Mouse (Mus musculus) hindbrain, embryonic 15.5 days (tissue): ENCODE data around the gene Cpxm1. TPM values are rescaled to one million over a fixed set of nuclear protein-coding genes. Genes with fewer than 3 reads are reported as not detected.
A peak's percentile ranks its signal among the peaks of the same experiment; 100 is the strongest.

Source experiments
- ATAC-seq: fragments of 200-750 bp; cut with Nextera tagmentation; 2 replicates; pipeline ENCODE4 v1.8.0; 2017; ENCODE audit warnings: low read depth, moderate number of reproducible peaks, moderate TSS enrichment; ENCODE audit not compliant: low FRiP score
- H3K27ac ChIP-seq: fragments of 300-500 bp; sonication (generic); replicated peaks from 2 replicates; pipeline ENCODE4 v1.5.1; 2015; ENCODE audit warnings: mild to moderate bottlenecking, inconsistent platforms
- H3K27me3 ChIP-seq: fragments of 300-500 bp; sonication (generic); 2 replicates; pipeline ENCODE4 v1.6.1; 2015; ENCODE audit warnings: control low read depth, inconsistent platforms
- H3K36me3 ChIP-seq: fragments of 300-500 bp; sonication (generic); 2 replicates; pipeline ENCODE4 v1.6.1; 2015; ENCODE audit warnings: control low read depth, inconsistent platforms
- H3K4me1 ChIP-seq: fragments of 300-500 bp; sonication (generic); replicated peaks from 2 replicates; pipeline ENCODE4 v1.6.1; 2015; ENCODE audit warnings: control low read depth, inconsistent platforms
- H3K4me2 ChIP-seq: fragments of 300-500 bp; sonication (generic); 2 replicates; pipeline ENCODE4 v1.6.1; 2015; ENCODE audit warnings: moderate library complexity, mild to moderate bottlenecking, inconsistent platforms
- H3K4me3 ChIP-seq: fragments of 300-500 bp; sonication (generic); 2 replicates; pipeline ENCODE4 v1.5.1; 2015; ENCODE audit warnings: mild to moderate bottlenecking, inconsistent platforms
- H3K9ac ChIP-seq: fragments of 300-500 bp; sonication (generic); 2 replicates; pipeline ENCODE4 v1.6.1; 2015; ENCODE audit warnings: inconsistent platforms
- H3K9me3 ChIP-seq: fragments of 300-500 bp; sonication (generic); 2 replicates; pipeline ENCODE4 v1.6.1; 2016; ENCODE audit warnings: control low read depth, inconsistent platforms
- WGBS: fragments of 180-500 bp; shearing (Covaris S2); methylation state at CpG from one replicate; pipeline ENCODE4 v1.1.7; 2015; 5-methylcytosine and 5-hydroxymethylcytosine counted together
- polyA plus RNA-seq: library from polyadenylated mRNA; unstranded; fragments of >200 nt; fragmentation: Nextera tagmentation; extraction: Ambion mirVana; gene quantifications from 2 replicates; pipeline ENCODE4 v1.2.1, GENCODE M21; 2015

The Cpxm1 gene
- polyA plus RNA-seq, 1 experiment from 2014 or later, result 29.0 TPM

DNA sequence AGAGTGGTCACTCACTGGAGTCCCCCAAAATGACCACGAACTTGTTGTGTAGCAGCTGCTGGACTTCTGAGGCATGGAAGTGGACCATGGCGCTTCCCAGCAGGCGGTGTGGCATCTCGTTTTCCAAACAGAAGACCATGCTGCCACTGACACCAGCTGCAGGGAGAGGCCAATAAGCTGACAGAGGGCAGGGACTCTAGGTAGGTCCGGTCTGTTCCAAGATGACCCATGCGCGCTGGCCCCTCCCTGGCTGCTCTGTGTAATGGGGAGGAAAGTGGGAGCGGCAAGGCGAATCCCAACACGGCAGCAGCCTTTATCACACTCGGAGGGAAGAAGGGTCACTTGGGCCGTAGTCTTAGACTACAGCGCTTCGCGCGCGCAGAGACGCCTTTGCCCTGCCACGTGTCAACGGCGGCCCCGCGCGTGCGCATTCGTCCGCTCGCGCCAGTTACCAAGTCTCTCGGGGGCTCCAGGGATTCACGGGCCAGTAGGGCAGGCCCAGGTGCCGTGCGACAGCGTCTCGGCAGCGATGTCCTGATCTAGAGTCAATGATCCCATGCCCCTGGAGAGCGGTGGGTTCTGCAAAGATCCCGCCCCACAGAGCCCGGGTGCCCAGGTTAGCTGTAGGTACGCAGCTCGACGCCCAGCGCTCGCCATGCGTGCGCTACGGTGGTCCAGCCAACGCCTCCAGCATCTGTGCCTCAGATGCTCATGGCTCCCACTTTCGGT lies 26.2 kb upstream of the Cpxm1 start:
- Histone ChIP-seq H3K27ac (peak overlapping the region; percentile 98), H3K4me1 (peaks cover 51% of the 10 kb centered on the region), H3K36me3 (0 out of 2 replicates have a peak, but pooled peaks cover 6% of the 10 kb centered on the region), H3K4me3 (peak overlapping the region; percentile 96), H3K9ac (peak overlapping the region; percentile 88), H3K4me2 (peak overlapping the region; percentile 78), H3K27me3 (no peaks in the 10 kb centered on the region), H3K9me3 (no peaks in the 10 kb centered on the region)
- 15% methylated on average over 49 of the region's 49 CpGs for WGBS
- ATAC-seq, result peak; percentile 84

DNA sequence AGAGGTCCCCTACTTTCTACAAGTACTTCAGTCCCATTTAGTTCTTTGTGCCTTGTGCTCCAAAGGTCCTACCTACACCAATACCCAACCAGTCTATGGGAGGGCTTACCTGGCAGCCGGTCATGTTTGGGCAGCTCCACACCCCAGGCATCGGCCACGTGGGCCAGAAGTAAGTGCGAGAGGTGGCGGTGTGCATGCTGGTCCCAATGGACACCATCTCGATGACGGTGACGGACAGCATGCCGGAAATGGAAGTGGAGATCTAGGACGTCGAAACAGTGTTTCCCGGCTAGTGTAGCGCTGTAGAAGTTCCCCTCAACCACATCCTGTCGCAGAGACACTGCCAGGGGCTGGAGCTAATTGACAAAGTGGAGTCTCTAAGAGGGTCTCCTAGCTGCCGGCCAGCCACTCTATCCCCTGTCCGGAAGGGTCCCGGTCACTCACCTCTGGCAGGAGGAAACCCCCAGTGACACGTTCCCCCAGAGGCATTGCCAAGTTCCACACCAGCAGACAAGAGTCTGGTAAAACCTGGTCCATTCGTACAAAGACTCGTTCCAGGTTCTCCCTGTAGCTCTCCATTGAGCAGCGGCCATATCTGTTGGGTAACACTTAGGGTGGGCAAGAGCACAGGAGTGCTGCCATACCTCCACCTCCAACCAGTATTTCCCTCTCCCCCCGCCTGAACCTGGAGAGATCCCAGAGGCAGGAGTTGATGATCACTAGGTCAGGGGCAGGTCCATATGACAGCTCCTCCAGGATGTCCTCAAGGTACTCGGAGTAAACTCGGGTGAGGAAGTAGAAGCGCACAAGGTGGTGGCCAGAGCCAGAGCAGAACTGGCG lies 24.6 kb upstream of the Cpxm1 start:
- Histone ChIP-seq H3K9ac (no peak overlapping the region), H3K4me2 (no peak overlapping the region), H3K36me3 (0 out of 2 replicates have a peak, but pooled peaks cover 6% of the 10 kb centered on the region), H3K27me3 (no peaks in the 10 kb centered on the region), H3K4me3 (no peak overlapping the region), H3K9me3 (no peaks in the 10 kb centered on the region), H3K27ac (no peak overlapping the region), H3K4me1 (peaks cover 51% of the 10 kb centered on the region)
- WGBS, result 95% methylated on average over 26 of the region's 26 CpGs
- no peak for ATAC-seq

DNA sequence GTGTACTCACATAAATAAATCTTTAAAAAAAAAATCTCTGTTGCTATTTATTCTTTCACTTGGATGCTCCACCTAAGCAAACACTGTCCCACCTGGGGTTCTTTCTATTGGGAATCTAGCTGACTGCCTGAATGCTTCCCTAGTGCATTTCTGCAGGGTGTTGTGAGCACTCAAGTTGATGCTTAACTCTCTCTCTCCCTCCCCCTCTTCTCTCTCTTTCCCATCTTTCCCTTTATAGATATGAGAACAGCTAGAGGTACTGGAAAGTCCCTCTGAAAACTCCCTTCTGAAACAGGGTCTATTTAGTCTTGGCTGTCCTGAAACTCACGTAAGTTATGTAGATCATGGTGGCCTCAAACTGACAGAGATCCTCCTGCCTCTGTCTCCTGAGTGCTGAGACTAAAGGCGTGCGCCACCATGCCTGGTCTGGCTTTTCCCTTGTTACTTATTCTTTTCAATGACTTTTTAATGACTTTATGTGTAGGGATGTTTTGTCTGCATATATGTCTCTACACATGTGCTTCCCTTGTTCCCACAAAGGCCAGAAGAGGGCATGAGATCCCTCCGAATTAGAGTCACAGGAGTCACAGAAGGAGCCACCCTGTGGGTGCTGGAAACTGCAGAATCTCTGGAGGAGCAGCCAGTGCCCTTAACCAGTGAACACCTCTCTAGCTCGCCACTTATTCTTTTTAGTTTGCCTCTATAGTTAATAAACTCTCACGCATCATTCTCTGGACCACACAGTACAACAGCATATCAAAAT lies 16.9 kb upstream of the Cpxm1 start:
- Histone ChIP-seq H3K4me3 (no peak overlapping the region), H3K9me3 (no peaks in the 10 kb centered on the region), H3K36me3 (0 out of 2 replicates have a peak, but pooled peaks cover 4% of the 10 kb centered on the region), H3K9ac (no peak overlapping the region), H3K27me3 (no peaks in the 10 kb centered on the region), H3K4me2 (no peak overlapping the region), H3K4me1 (0 out of 2 replicates have a peak, but pooled peaks cover under 1% of the 10 kb centered on the region), H3K27ac (no peak overlapping the region)
- no peak for ATAC-seq
- WGBS, result 81% methylated on average over 6 of the region's 6 CpGs

DNA sequence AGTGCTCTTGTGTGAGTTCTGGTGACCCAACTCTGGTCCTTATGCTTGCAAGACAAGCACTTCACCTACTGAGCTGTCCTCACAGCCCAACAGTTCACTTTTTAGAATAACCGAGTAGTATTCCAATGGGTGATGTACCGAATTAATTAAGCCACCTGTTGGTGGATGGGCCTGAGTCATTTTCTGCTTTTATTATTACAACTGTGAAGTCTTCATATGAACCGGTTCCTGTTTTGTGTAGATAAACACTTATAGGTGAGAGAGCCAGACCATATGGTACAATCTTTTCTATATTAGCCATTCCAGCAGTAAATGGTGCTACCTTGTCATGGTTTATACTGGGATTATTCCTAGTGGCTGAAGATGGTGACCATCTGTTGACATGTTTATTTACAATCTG lies 15.4 kb upstream of the Cpxm1 start:
- WGBS, result 86% methylated on average over 3 of the region's 3 CpGs
- Histone ChIP-seq H3K27ac (no peak overlapping the region), H3K4me3 (no peak overlapping the region), H3K36me3 (no peaks in the 10 kb centered on the region), H3K4me1 (0 out of 2 replicates have a peak, but pooled peaks cover 4% of the 10 kb centered on the region), H3K4me2 (no peak overlapping the region), H3K9me3 (no peaks in the 10 kb centered on the region), H3K9ac (no peak overlapping the region), H3K27me3 (no peaks in the 10 kb centered on the region)
- ATAC-seq, result no peak

DNA sequence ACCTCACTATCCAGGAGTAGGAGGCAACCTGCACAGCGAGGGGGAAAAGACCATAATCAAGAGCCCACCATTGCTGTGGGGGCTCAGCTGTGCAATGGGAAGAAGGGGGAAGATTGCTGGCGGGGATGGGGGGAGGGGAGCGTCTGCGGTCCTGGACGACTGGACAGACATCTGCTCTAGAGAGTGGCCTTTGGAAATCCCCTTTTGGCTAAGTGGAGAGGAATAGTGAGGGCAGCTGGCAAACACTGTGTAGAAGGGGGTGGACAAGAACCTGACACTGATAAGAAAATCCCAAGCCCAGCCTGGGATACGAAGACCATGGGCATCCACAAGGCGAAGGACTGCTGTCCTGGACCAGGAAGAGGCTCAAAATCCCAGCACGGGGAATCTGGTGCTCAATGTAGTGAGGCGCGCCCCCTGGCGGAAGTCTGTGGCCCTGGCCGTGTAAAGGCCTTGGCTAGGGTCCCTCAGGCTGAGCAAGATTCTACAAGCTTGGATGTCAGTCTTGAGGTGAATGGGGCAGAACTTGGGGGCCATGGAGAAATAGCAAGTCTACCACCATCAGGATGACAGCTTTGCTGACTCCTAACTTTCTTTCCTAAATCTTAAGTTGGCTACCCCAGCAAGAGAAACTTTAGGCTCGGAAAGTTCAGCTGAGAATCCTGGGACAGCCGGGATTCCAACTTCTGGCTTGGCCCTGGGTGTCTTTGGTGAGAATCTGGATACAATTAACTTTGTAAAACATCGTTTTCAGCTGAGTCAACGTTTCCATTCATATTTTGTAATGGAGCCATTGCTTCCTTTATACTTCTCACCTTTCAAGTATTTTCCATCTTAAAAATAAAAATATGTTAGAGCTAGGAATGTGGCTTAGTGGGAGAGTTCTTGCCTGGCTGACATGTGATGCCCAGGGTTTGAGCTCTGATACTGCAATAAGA lies 14.5 kb upstream of the Cpxm1 start:
- Histone ChIP-seq H3K27me3 (no peaks in the 10 kb centered on the region), H3K36me3 (no peaks in the 10 kb centered on the region), H3K9me3 (no peaks in the 10 kb centered on the region), H3K4me1 (0 out of 2 replicates have a peak, but pooled peaks cover 4% of the 10 kb centered on the region), H3K4me3 (no peak overlapping the region), H3K9ac (no peak overlapping the region), H3K27ac (no peak overlapping the region), H3K4me2 (no peak overlapping the region)
- ATAC-seq, result no peak
- WGBS, result 35% methylated on average over 16 of the region's 16 CpGs

DNA sequence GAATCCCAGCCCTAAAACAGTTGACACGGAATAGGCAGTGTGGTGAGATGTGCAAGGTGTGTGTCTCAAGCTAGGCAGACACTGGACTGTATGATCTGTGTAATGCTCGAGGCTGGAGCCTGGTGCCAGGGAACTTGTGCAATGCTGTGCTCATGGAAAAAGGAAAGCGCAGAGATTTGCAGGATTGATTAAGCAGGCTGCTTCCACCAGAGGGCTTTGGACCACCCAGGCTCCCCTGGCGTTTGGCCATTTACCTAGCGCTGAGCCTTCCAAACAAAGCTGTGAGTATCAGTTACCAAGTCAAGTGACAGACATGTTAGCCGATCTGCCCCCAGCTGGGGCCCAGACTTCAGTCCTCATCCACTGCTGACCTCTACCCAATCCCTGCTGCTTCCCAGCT lies 10.8 kb upstream of the Cpxm1 start:
- no peak overlapping the region for H3K9ac ChIP-seq
- H3K4me1 ChIP-seq, result 0 out of 2 replicates have a peak, but pooled peaks cover 4% of the 10 kb centered on the region
- 22% methylated on average over 6 of the region's 6 CpGs for WGBS
- H3K4me2 ChIP-seq, result no peak overlapping the region
- H3K9me3 ChIP-seq, result no peaks in the 10 kb centered on the region
- H3K27ac ChIP-seq, result no peak overlapping the region
- no peak overlapping the region for H3K4me3 ChIP-seq
- no peak for ATAC-seq
- no peaks in the 10 kb centered on the region for H3K36me3 ChIP-seq
- H3K27me3 ChIP-seq, result no peaks in the 10 kb centered on the region

DNA sequence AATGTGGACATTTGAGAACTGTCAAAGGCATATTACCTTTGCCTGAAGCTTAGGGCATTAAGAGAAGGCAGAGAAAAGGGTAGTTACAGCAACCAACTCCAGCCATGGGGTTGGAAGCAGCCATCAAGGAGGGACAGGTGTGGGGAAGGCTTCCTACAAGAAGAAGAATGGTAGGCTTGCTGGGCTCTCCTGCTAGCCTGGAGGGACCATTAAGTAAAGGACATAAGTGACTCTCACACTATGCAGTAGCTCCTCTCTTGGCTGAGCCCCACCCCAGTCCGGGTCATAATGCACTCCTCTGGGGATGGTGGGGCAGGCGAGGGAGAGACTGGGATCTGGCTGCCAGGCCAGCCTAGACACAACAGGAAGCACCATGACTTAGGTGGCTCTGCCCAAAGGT lies 8.8 kb upstream of the Cpxm1 start, which contains the start of gene Tmem239:
TSS of gene Tmem239 (plus strand) at position 301 of the 400 bp plus-strand sequence.
- H3K27ac ChIP-seq, result no peak within 1 kb of the TSS
- no peaks in the 10 kb centered on the region for H3K27me3 ChIP-seq
- ATAC-seq, result no peak
- no peaks in the 10 kb centered on the region for H3K9me3 ChIP-seq
- H3K36me3 ChIP-seq, result no peaks in the 10 kb centered on the region
- no peak within 1 kb of the TSS for H3K4me3 ChIP-seq
- no peak within 1 kb of the TSS for H3K4me2 ChIP-seq
- H3K4me1 ChIP-seq, result 0 out of 2 replicates have a peak, but pooled peaks cover 4% of the 10 kb centered on the region
- 66% methylated on average over 2 of the region's 2 CpGs for WGBS
- H3K9ac ChIP-seq, result no peak within 1 kb of the TSS

DNA sequence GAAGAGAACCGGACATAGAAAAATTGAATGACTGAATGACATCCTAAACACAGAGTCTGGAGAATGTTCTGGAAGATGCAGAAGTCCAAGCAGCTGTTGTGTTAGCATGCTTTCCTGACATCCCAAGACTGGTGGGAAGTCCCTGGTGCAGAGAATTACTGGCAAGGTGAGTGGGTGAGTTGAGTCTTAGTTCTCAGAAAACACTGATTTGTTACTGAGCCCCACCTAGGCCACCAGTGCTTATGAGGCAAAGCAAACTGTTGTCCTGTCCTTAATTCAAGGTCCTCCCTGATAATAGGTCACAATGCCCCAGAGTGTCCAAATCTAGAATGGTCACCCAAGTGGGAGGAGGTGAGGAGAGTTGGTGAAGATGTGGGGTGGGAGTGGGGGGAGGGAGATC lies 7.6 kb upstream of the Cpxm1 start, which contains the start of the genes Gm28372 and 1700020A23Rik:
TSS of gene Gm28372 (plus strand) at position 301 of the 400 bp plus-strand sequence.
TSS of gene 1700020A23Rik (plus strand) at position 321 of the 400 bp plus-strand sequence.
- Histone ChIP-seq H3K9me3 (no peaks in the 10 kb centered on the region), H3K36me3 (no peaks in the 10 kb centered on the region), H3K27ac (no peak within 1 kb of the TSS), H3K27me3 (no peaks in the 10 kb centered on the region), H3K9ac (no peak within 1 kb of the TSS), H3K4me3 (no peak within 1 kb of the TSS), H3K4me1 (0 out of 2 replicates have a peak, but pooled peaks cover 4% of the 10 kb centered on the region), H3K4me2 (no peak within 1 kb of the TSS)
- no peak for ATAC-seq
- 92% methylated on average over 1 of the region's 1 CpGs for WGBS

DNA sequence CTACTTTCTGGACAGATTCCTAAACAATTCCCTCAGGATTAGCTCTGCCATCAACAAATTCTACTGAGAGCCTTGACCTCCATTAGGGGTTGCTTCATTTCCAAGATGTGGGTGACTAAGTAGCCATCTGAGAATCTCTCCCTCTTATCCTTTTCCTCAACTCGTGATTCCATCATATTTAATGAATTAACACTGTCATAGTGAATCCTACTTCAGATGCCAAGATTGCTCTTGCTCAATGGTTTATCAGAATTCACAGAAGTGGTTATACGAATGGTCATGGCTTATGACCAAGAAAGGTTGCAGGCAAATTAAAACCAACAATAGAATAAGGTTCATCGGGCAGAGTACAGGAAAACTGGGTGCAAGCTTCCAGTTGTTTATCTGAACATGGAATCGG lies 4.5 kb upstream of the Cpxm1 start:
- H3K4me3 ChIP-seq, result no peak overlapping the region
- no peak for ATAC-seq
- 84% methylated on average over 4 of the region's 4 CpGs for WGBS
- H3K36me3 ChIP-seq, result no peaks in the 10 kb centered on the region
- H3K27me3 ChIP-seq, result no peaks in the 10 kb centered on the region
- no peak overlapping the region for H3K4me2 ChIP-seq
- H3K4me1 ChIP-seq, result peaks cover 13% of the 10 kb centered on the region
- H3K9me3 ChIP-seq, result no peaks in the 10 kb centered on the region
- H3K9ac ChIP-seq, result no peak overlapping the region
- no peak overlapping the region for H3K27ac ChIP-seq

DNA sequence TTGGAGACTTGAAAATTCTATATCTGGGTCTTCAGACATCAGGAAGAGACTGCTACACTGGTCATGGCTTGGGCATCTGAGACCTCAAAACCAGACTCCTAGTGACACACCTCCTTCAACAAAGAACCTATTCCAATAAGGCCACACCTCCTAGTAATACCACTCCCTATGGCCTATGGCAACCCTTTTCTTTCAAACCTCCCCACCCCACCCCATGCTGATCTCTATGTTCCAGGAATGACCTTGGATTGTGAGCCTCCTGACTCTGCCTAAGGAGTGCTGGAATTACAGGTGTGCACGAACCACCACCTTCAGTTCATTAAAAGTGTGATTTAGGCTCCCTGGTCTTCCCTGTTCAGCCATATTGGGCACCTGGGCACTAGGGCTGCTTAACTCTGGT lies 2.7 kb upstream of the Cpxm1 start:
- H3K4me1 ChIP-seq, result peaks cover 16% of the 10 kb centered on the region
- no peaks in the 10 kb centered on the region for H3K36me3 ChIP-seq
- no peak overlapping the region for H3K27ac ChIP-seq
- ATAC-seq, result no peak
- H3K27me3 ChIP-seq, result no peaks in the 10 kb centered on the region
- no peaks in the 10 kb centered on the region for H3K9me3 ChIP-seq
- no peak overlapping the region for H3K4me2 ChIP-seq
- WGBS, result 97% methylated on average over 1 of the region's 1 CpGs
- no peak overlapping the region for H3K9ac ChIP-seq
- H3K4me3 ChIP-seq, result no peak overlapping the region

DNA sequence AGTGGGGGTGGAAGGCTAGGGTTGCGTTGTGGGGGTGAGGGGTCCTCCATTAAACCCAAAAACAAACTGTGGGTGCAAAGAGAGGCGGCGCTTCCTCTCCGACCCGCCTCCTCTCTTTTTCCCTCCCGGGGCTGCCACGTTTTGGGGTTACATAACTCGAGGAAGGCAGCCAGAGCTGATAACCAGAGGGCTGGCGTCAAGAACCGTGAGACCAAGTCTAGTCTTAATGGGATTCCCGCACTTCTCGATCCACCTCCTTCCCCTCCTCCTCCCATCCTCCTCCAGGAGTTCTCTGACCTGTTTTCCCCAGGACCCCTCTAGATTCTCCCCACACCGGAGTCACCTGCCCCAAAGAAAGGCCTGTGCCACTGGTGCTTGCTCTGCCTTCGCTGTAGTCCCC lies 717 bp upstream of the Cpxm1 start:
- no peak overlapping the region for H3K27ac ChIP-seq
- 21% methylated on average over 14 of the region's 14 CpGs for WGBS
- peaks cover 16% of the 10 kb centered on the region for H3K4me1 ChIP-seq
- peak overlapping the region; percentile 87 for H3K4me2 ChIP-seq
- no peaks in the 10 kb centered on the region for H3K9me3 ChIP-seq
- H3K27me3 ChIP-seq, result no peaks in the 10 kb centered on the region
- no peaks in the 10 kb centered on the region; the same call in 1 of the 2 replicates for H3K36me3 ChIP-seq
- no peak for ATAC-seq
- peak overlapping the region; percentile 46 for H3K4me3 ChIP-seq
- H3K9ac ChIP-seq, result no peak overlapping the region
